Mouse (Mus musculus) cerebellum, postnatal 36 days (tissue): Measurements from ENCODE around the gene Arhgap17.

ENCODE experiments used
- DNase-seq, 2 experiments: peaks; one replicate each; pipeline ENCODE4 v3.0.0; 2021 to 2022; ENCODE audit warnings: mixed read lengths in 2 of 2

Gene Arhgap17

DNA sequence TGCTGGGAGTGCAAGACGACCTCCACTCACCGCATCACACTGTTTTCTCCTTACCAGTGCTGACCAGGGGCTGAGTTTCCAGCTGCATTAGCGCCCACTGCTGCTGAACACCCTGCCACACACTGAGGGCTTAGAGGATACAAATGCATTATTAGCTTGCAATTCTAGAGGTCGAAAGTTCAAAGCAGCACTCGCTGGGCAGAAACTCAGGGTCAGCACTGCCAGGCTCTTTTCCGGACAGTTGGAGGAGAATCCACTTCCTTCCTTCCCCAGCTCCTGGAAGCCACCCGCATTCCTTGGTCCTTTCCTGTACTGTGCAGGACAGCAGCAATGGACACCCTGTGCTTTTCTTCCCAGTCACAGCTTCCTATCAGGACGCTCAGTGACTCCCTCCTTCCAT is 31.4 kb downstream of the Arhgap17 start:
- no peak for DNase-seq

DNA sequence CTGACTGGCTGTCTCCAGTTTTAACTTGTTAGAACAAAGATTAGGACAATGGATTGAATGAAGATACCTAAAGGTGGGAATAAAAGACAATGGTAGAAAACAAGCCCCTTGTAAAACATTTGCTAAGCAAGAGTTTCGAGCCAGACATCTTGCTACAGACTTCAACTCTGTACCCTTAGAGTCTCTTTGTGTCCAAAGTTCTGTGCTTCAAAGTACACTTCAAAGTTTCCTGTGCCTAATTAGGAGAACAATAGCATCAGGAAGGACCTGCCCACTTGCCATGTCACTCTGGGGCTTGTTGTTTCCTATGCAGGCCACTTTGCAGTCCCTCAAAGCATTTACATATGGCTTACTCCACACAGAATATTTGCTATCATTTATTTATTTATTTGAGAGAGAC is 33.4 kb downstream of the Arhgap17 start:
- no peak for DNase-seq

DNA sequence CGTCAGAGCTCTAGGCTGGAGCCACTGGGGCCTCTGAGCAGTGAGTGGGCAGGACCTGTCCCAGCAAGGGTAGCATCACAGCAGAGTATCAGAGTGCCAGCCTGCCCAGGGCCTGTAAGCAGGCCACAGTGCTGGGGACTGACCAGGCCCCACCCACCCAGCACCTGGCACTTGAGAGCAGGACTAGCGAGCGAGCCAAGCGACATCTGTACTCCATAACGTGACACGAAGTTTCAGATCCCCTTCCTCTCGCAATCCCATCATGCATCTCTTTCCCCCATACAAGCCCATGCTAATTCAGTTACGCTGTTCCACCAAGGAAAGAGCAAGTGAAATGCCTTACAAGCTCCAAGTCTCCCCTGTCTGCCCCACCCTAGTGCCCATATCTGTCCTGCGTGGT is 39.2 kb downstream of the Arhgap17 start:
- DNase-seq: no peak

DNA sequence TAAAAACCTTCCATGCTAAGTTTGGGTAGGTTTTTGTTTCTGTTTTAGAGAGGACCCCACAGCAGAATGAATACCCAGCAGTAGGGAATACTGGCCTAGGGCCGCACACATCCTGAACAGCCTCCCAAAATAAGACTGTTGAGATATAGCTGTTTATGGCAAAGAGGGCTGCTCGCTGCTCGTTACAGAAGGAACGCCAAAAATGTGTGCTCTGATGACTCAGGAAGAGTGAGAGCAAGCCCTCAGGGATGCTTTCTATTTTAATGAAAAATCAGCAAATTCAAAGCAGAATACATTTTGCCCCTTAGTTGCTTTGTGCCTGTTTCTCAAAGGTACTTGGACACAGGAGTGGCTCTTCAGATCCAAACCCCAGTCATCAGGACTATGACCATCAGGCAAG is 41.8 kb downstream of the Arhgap17 start:
- DNase-seq: no peak

DNA sequence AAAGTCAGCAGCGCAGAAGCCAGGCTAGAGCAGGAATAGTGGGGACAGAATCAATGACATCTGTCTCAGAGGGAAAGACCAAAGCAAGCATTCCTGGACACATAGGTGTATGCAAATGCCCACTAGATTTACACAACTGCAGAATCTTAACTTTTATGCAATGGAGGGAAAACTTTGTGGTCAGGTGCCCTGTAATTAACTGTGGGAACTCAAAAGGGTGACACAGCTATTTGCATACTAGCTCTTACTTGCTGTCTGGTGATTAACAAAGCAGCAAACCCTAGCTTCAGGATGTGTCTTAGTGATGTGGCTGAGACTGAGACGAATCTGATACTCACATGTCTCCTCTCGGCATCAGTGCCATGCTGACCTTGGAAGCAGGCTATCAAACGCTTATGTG is 42.8 kb downstream of the Arhgap17 start:
- DNase-seq: no peak

DNA sequence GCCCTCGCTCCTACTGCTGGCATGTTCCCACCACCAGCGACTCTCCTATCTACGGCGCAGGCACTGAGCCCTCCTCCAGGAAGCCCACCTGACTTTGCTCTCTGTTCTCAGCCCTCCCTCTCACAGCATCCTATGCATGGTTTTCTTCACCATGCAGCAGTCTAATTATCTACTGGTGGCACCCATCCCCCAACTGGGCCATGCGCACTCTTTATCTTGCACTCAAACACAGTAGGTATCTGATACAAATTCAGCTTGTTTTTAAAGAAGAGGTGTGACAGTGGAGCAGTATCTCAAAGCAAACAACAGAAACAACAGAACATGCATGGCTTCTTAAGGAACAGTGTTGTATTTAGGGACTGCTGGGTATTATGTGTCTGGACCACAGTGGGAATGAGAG is 43.7 kb downstream of the Arhgap17 start:
- no peak for DNase-seq

DNA sequence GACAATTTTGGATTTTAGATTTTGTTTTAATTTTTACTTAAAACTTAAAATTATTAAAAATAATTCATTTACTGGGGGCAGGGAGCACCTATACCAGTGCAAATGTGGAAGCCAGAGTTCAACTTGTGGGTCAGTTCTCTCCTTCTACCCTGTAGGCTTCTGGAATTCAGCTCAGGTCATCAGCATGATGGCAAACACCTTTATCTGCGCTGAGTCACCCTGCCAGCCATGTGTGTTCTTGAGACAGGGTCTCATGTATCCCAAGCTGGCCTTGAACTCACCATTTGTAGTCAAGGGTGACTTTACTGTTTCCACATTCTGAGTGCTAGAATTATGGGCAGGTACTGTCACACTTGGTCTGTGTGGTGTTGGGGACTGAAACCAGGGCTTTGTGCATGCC is 45.6 kb downstream of the Arhgap17 start:
- no peak for DNase-seq

DNA sequence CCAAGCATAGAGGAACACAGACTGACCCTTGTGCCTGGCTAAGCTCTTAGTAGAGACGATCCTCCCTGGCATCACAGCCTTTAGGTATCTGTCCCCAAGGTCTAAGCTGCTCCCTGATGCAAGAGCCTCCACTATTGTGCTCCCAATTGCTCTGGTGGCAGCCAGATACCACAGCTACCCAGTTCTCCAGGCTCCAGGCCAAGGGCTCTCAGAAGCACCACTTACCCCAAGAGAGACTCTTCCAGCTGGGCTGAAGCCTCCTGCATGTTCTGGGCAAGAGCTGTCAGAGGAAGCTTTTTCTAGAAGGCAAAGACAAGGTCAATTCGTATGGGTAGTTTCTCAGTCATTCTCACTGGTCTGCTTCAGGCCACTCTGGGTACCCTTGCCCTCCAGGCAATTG is 46.3 kb downstream of the Arhgap17 start:
- no peak for DNase-seq

DNA sequence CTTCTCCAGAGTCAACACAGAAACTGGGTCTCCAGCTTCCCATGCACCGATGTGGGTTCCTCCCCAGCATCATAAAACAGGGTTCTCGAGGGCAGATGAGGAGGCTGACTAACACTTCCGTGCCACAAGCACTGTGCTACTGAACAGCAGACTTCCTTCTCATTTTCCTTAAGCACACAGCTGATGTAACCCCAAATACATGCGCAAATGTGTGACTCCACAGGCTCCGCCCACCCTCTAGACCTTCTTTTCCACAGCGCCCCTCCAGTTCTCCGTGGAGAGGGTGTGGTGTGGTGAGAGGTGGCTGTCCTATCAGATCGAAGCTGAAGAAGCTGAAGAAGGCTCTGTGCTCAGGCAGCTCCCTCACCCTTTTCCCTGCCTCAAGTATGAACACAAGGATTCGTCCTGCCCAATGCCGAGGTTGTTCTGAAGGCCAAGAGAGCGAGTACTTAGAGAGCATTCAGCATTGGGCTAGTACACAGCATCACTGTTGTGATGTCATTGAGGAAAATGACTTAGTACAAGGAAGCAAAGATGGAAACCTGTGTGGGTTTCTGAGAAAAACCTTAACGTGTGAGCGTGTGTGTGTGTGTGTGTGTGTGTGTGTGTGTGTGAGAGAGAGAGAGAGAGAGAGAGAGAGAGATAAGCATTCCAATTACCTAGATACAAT is 47.1 kb downstream of the Arhgap17 start:
- DNase-seq: no peak

DNA sequence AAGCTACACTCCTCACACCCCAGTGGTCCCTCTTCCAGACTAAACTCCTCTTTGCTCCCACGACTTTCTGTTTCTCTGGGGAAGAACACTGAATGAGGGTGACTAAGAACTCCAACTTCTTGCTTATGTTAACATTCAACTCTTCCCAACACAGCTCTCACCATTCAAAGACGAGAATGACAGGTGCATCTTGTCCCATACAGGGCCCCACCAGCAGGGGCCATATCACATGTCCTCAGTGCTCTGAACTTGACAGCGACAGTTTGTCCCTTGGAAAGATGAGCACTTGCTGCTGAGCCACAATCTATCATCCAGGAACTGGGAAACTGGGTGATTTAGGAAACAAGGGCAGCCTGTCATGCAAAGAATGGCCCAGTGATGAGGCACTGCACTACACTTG is 57.0 kb downstream of the Arhgap17 start:
- no peak for DNase-seq

DNA sequence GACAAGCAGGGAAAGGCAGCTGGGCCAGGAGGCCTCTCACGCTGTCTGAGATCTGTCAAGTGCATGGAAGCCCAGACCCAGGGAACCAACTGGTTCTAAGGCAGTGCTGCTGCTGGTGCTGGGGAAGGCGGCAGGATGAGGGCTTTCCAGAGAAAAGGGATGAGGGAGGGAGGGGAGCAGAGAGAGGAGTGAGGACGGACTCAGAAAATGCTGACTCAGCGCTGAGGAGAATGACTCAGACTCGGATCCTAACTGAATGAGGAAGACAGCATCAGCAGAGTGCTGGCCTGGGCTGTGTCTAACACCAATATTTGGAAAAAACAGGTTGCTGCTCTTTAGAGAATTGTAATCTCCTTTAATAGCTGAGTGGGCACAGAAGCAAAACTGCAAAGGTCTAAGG is 57.9 kb downstream of the Arhgap17 start:
- no peak for DNase-seq

DNA sequence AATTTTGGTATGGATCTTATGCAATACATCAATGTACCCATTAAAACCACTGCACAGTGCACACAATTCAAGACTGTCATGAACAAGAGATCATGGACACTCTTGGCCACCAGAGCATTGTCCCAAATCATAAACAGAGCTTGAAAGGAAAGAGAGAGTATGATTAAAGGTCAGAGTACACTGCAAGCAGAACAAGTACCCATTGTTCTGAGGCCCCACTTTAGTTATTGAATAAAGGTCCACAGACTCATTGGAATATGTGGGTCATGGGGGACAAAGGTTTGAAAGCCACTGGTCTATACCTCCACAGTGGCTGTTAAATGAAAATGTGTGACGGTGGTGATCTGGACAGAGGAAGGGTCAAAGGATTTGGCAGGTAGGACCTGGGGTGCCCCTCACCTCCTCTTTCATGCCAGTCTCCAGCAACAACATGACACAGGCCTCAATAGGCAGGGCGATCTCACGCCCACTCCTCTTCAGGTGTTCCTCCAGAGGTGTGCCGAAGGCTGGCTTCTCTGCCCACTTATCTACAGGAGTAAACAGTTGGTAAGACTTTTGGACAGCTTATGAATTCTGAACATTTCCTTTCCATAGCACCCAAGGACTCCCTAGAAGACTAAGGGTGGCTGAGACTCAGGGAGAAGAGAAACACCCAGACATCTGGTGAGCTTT is 61.7 kb downstream of the Arhgap17 start:
- DNase-seq: no peak

DNA sequence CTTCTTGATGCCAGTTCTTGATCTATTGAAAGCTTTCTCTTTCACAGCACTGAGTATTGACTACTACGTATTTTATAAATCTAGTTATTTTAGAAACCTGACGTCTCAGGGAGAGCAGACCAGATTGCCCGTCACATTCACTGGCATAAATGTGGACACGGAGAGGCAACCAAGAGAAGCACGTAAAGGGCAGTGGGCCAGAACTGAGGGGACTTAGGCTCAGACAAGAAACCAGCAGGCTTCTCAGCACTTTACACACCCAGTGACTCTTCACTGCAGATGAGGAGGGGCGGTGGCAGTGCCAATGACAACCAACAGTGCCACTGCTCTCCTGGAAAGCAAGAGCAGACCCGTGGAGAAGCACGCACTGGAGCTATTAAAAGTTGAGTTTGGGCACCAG is 62.5 kb downstream of the Arhgap17 start:
- DNase-seq: no peak

DNA sequence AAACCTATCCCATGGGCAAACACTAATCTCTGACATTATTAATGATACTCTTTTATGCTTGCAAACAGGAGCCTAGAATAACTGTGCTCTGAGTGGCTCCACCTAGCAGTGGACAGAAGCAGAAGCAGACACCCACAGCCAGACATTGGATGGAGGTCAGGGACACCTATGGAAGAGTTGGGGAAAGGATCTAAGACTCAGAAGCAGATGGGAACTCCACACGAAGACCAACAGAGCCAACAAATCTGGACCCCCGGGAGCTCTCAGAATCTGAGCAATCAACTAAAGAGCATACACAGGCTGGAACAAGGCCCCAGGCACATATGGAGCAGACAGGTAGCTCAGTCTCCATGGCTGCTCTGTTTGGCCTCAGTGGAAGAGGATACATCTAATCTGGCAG is 64.3 kb downstream of the Arhgap17 start:
- peak; percentile 57 to 66 for DNase-seq

DNA sequence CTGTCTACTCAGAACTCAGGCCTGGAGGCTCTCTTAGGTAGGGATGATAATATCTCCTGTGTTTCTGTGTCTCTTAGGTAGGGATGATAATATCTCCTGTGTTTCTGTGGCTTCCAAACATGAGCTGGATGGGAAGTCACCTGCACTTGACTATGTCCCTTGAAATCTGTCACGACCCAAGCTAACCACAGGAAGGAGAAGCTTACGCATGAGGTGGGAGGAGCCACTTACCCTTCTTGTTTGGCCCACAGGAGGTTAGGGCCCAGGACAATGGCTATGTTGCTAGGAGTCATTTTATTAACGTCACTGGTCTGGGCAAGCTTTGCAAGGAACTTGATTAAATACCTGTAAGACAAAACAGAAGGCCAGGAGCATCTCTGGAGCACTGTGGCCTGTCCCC is 69.5 kb downstream of the Arhgap17 start:
- no peak for DNase-seq

DNA sequence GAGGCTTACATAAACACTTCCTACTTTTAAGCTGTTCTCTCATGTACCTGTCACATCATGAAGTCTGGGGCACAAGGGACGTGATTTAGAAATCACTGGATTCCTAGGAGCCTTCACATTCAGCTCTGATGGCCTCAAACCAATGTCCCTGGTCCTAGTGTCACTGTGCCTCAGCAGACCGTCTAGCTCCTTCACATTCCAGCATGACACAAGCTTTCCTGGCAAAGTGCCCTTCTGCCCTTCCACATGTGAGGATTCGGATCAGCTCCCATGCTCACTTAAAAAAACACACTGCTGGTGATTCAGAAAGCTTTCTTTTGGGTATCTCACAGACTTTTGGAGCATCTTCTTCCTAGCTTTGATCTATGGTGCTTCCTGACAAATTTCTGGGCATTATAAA is 71.5 kb downstream of the Arhgap17 start:
- DNase-seq: peak; percentile 30 to 55

DNA sequence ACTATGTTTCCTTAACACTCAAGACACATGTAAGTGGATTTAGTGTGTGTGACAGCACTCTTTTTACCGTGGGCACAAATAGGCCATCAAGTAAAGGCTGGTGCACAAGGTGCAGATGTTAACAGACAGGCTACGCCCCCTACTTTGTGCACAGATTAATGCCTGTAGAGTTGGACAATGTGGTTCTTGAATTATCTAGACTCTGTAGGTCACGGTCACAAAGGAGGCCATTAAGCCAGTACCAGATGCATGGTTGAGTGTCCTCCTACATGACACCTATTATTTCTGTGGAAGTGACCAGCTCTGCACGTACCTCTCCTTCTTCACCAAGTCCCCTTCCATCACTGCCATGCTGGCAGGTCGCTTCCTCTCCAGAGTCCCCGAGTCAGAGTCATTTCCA is 73.6 kb downstream of the Arhgap17 start:
- no peak for DNase-seq

DNA sequence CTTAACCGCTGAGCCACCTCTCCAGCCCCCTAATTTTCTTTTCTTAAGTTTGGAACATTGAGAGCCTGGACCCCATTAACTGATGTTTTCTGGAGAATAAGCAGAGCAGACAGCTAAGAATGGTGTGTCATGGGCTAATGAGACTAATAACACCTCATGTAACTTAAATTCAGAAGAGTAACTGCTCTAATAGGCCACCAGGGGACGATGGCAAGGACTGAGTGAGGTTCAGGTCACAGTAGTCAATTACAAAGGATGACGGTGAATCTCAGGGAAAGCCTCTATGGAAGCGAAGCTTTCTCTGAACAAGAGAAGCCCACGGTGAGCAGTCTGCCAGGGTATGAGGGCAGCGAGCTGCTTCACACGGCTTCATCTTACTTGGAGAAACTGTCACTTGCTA is 74.3 kb downstream of the Arhgap17 start:
- DNase-seq: no peak

DNA sequence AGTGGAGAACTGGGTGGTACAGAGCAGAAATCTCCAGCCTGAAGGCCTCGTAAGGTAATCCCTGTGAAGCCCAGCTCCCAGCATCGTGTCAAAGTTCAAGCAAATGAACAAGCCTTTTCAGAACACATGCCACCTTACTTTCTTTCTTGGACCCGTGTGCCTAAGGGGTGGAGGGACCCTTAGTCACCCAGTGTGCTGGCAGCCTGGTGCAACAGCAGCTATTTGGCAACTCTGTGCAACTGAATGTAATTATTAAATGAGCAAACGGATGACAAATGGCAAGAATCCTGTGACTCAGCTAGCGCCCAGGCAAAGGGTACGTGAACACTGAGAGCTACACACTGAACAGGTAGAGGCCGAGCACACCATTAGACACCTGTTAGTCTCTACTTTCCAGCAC is 75.8 kb downstream of the Arhgap17 start:
- DNase-seq: no peak

DNA sequence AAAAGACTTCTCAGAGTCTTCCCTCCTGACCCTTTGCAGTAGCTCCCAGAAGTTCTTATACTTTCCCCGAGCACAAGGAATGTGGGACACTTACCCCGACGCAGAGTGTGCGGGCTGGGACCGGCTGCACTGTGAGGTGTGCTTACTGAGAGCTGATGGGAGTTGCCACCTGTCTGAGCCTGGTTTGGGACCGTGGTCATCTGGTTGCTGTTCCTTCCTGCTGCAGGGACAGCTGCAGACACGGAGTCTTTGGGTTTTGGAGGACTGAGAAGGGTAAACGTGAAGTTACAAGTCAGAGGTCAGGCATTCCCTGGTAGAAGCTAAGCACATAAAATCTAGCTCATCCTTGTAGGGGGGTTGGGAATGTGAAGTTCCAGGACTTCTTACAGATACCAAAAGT is 77.8 kb downstream of the Arhgap17 start:
- no peak for DNase-seq

DNA sequence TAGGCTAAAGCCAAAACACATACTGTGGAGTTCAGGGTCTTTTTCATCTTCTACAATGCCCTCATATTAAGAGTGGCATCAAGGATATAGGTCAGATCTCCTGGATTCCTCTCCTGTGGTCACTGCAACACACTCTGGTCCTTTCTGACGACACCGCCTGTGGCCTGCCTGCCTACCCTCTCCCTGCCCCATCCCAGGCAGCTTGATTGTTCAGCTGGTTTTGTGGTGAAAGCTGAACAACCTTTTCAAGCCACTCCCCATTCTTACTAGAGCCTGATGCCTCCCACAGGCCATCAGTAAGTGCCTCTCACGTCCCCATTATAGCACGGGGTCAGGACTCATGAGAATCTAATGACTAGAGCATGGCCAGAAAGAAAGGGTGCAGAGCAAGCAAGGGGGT is 80.5 kb downstream of the Arhgap17 start:
- DNase-seq: no peak

DNA sequence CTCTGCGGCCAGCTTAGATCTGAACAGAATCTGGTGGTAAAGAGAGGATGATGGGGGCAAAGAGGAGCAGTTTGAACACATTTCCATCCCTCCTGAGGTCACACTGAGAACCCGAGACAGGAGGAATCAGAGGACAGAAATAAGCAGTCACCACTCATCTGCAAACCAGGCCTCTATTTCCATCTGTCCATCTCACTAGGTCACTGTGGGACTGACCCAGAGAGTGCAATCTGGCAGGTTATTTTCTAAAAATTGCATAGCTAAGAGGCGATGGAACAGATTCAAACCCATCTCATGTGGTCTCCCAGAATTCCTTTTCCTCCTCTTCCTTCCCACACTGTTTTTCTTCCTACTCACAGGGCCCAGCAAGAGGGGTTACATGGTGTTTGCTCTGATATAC is 81.8 kb downstream of the Arhgap17 start:
- DNase-seq: peak; percentile 27 to 51

DNA sequence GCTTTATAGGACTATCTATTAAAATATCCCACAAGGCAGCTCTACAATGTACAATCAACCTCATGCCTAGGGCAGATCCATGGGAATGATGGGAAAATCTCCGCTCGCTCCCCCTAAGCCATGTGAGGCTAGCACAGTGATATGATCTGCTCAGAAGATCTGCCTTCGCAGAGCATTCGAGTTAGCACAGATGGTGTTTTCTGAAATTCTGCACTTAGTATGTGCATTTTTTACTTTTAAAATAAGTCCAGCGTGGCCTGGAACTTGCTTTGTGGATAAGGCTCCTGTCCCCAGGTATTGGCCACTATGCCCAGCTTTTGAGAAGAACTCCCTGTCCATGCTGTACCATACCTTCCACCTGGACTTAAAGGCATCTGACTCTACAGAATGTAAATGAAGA is 83.8 kb downstream of the Arhgap17 start:
- DNase-seq: no peak

DNA sequence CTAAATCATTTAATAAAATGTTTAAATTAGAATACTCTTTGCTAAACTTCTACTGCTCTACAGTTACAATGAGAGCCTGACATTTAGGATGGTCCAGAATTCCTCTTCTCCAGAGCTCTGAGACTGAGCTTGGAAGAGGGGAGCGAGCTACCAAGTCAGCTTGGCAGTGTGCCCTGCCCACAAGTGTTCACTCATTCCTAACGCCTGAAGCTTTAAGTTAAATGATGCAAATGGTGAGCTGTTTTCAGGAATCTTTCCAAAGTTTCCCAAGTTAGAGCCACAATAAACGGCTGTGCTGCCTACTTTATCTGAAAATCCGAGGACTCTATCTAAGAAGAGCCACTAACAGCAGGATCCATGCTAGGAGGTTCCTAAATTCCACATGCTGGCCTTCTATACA is 85.9 kb downstream of the Arhgap17 start:
- no peak for DNase-seq

DNA sequence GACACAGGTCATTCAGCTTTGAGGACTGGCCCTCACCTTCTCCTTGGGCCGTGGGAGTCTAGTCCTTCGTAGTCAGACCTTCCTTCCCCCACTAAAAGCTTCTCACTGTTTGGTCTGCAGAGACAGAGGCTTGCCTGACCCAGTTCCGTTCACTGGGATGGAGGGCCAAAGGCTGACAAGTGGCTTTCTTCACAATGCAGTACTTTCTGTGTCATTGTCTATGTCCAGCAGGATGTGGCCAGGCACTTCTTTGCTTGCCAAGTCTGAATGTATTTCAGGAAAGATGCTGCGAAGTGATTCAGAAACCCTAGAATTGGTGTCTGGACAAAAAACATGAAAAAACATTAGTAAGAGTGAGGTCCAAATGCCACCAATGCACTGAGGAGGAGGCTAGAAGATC is 89.9 kb downstream of the Arhgap17 start:
- DNase-seq: no peak
